Mouse (Mus musculus): Measurements from ENCODE around the gene Cbx4. TPM values are rescaled to one million over a fixed set of nuclear protein-coding genes. Genes with fewer than 3 reads are reported as not detected.

Gene Cbx4
- polyA plus RNA-seq, 1 experiment from 2014 or later = 2.9 TPM

- H3K4me2 ChIP-seq (ENCODE audit: low read depth, low read length) = no peak overlapping the region
- H3K27ac ChIP-seq (ENCODE audit: low read length) = no peak overlapping the region
- H3K9me3 ChIP-seq (replicated peaks; ENCODE audit: control insufficient read depth, low read length) = no peaks in the 10 kb centered on the region
- no peak overlapping the region for H3K9ac ChIP-seq (ENCODE audit: low read depth, low read length)
- no peak overlapping the region for H3K4me3 ChIP-seq (ENCODE audit: low read depth, low read length)
- H3K27me3 ChIP-seq (ENCODE audit: control insufficient read depth, insufficient read depth, low read depth, low read length) = peaks cover 80% of the 10 kb centered on the region
- H3K4me1 ChIP-seq (ENCODE audit: control insufficient read depth, low read depth, low read length) = peaks cover 14% of the 10 kb centered on the region
- no peaks in the 10 kb centered on the region for H3K36me3 ChIP-seq (ENCODE audit: control insufficient read depth, insufficient read depth)
- 2% methylated on average over 15 of the region's 15 CpGs for WGBS (ENCODE audit: insufficient replicate concordance)
- no peak for ATAC-seq (ENCODE audit: low read depth)
Observed at GRCm38 (mm10) chr11:119036447-119036846, 49.6 kb downstream of the Cbx4 start.

GRCm38 (mm10) chr11:119035686-119036165 lies 50.3 kb downstream of the Cbx4 start:
- no peaks in the 10 kb centered on the region for H3K9me3 ChIP-seq (replicated peaks; ENCODE audit: control insufficient read depth, low read length)
- no peak overlapping the region for H3K4me2 ChIP-seq (ENCODE audit: low read depth, low read length)
- no peak overlapping the region for H3K9ac ChIP-seq (ENCODE audit: low read depth, low read length)
- H3K36me3 ChIP-seq (ENCODE audit: control insufficient read depth, insufficient read depth) = no peaks in the 10 kb centered on the region
- peaks cover 73% of the 10 kb centered on the region for H3K27me3 ChIP-seq (ENCODE audit: control insufficient read depth, insufficient read depth, low read depth, low read length)
- no peak overlapping the region for H3K27ac ChIP-seq (ENCODE audit: low read length)
- 5% methylated on average over 21 of the region's 21 CpGs for WGBS (ENCODE audit: insufficient replicate concordance)
- no peak for ATAC-seq (ENCODE audit: low read depth)
- H3K4me1 ChIP-seq (ENCODE audit: control insufficient read depth, low read depth, low read length) = peaks cover 12% of the 10 kb centered on the region
- H3K4me3 ChIP-seq (ENCODE audit: low read depth, low read length) = no peak overlapping the region

- Histone ChIP-seq H3K4me3 (ENCODE audit: low read depth, low read length) (no peak overlapping the region), H3K9me3 (replicated peaks; ENCODE audit: control insufficient read depth, low read length) (no peaks in the 10 kb centered on the region), H3K27ac (ENCODE audit: low read length) (no peak overlapping the region), H3K4me1 (ENCODE audit: control insufficient read depth, low read depth, low read length) (peaks cover 12% of the 10 kb centered on the region), H3K9ac (ENCODE audit: low read depth, low read length) (no peak overlapping the region), H3K36me3 (ENCODE audit: control insufficient read depth, insufficient read depth) (no peaks in the 10 kb centered on the region), H3K27me3 (ENCODE audit: control insufficient read depth, insufficient read depth, low read depth, low read length) (peaks cover 68% of the 10 kb centered on the region), H3K4me2 (ENCODE audit: low read depth, low read length) (no peak overlapping the region)
- ATAC-seq (ENCODE audit: low read depth) = no peak
- WGBS (ENCODE audit: insufficient replicate concordance) = 2% methylated on average over 21 of the region's 21 CpGs
Observed at GRCm38 (mm10) chr11:119035094-119035685, 50.8 kb downstream of the Cbx4 start.

GRCm38 (mm10) chr11:119034635-119035034 lies 51.4 kb downstream of the Cbx4 start:
- Histone ChIP-seq H3K27me3 (ENCODE audit: control insufficient read depth, insufficient read depth, low read depth, low read length) (peaks cover 65% of the 10 kb centered on the region), H3K36me3 (ENCODE audit: control insufficient read depth, insufficient read depth) (no peaks in the 10 kb centered on the region), H3K4me1 (ENCODE audit: control insufficient read depth, low read depth, low read length) (peaks cover 7% of the 10 kb centered on the region), H3K27ac (ENCODE audit: low read length) (no peak overlapping the region), H3K4me2 (ENCODE audit: low read depth, low read length) (no peak overlapping the region), H3K9me3 (replicated peaks; ENCODE audit: control insufficient read depth, low read length) (no peaks in the 10 kb centered on the region), H3K4me3 (ENCODE audit: low read depth, low read length) (no peak overlapping the region), H3K9ac (ENCODE audit: low read depth, low read length) (no peak overlapping the region)
- no peak for ATAC-seq (ENCODE audit: low read depth)
- 4% methylated on average over 19 of the region's 19 CpGs for WGBS (ENCODE audit: insufficient replicate concordance)

GRCm38 (mm10) chr11:119033874-119034558 lies 52.0 kb downstream of the Cbx4 start:
- no peak overlapping the region for H3K4me2 ChIP-seq (ENCODE audit: low read depth, low read length)
- no peak overlapping the region for H3K9ac ChIP-seq (ENCODE audit: low read depth, low read length)
- H3K4me3 ChIP-seq (ENCODE audit: low read depth, low read length) = no peak overlapping the region
- peaks cover 2% of the 10 kb centered on the region; the same call in 1 of the 2 replicates for H3K4me1 ChIP-seq (ENCODE audit: control insufficient read depth, low read depth, low read length)
- H3K9me3 ChIP-seq (replicated peaks; ENCODE audit: control insufficient read depth, low read length) = no peaks in the 10 kb centered on the region
- 3% methylated on average over 26 of the region's 26 CpGs for WGBS (ENCODE audit: insufficient replicate concordance)
- no peak overlapping the region for H3K27ac ChIP-seq (ENCODE audit: low read length)
- no peaks in the 10 kb centered on the region for H3K36me3 ChIP-seq (ENCODE audit: control insufficient read depth, insufficient read depth)
- H3K27me3 ChIP-seq (ENCODE audit: control insufficient read depth, insufficient read depth, low read depth, low read length) = peaks cover 59% of the 10 kb centered on the region
- 0 out of 2 replicates have a peak, but pooled peaks have one; percentile 16 for ATAC-seq (ENCODE audit: low read depth)

Other genes with a start within 250 kb of the Cbx4 start
- gene Rbfox3, start 174.6 kb downstream of the Cbx4 start, polyA plus RNA-seq (2015; fragmentation: Nextera tagmentation; extraction: Ambion mirVana) = 0.33 and 0.40 TPM in 2 replicates
- gene Enpp7, start 98.0 kb downstream of the Cbx4 start, polyA plus RNA-seq (2015; fragmentation: Nextera tagmentation; extraction: Ambion mirVana) = not detected in 2 replicates
- gene Cbx2, start 63.3 kb downstream of the Cbx4 start, polyA plus RNA-seq (2015; fragmentation: Nextera tagmentation; extraction: Ambion mirVana) = 2.6 and 3.3 TPM in 2 replicates
- 3.0 and 3.1 TPM in 2 replicates for gene Cbx8, start 45.3 kb downstream of the Cbx4 start, polyA plus RNA-seq (2015; fragmentation: Nextera tagmentation; extraction: Ambion mirVana)
- 1.3 and 1.8 TPM in 2 replicates for gene Tbc1d16, start 142.3 kb upstream of the Cbx4 start, polyA plus RNA-seq (2015; fragmentation: Nextera tagmentation; extraction: Ambion mirVana)
- gene Ccdc40, start 142.4 kb upstream of the Cbx4 start, polyA plus RNA-seq (2015; fragmentation: Nextera tagmentation; extraction: Ambion mirVana) = 0.61 and 0.68 TPM in 2 replicates
- 25.8 and 30.8 TPM in 2 replicates for gene Gaa, start 181.7 kb upstream of the Cbx4 start, polyA plus RNA-seq (2015; fragmentation: Nextera tagmentation; extraction: Ambion mirVana)
- 139 and 146 TPM in 2 replicates for gene Eif4a3, start 213.9 kb upstream of the Cbx4 start, polyA plus RNA-seq (2015; fragmentation: Nextera tagmentation; extraction: Ambion mirVana)
- 0.21 and 0.24 TPM in 2 replicates for gene Card14, start 221.5 kb upstream of the Cbx4 start, polyA plus RNA-seq (2015; fragmentation: Nextera tagmentation; extraction: Ambion mirVana)

All from liver, embryonic 16.5 days (tissue).